Mouse (Mus musculus) lung, postnatal 10 days (tissue): Measurements from ENCODE around the gene Ecel1.
A peak's percentile ranks its signal among the peaks of the same experiment; 100 is the strongest.

ENCODE experiments used
- DNase-seq: peaks from one replicate; pipeline ENCODE4 v3.0.0; 2021

Gene Ecel1

GRCm38 (mm10) chr1:87098358-87098975 lies 57.9 kb downstream of the Ecel1 start:
- peak; percentile 67 for DNase-seq
